Mouse (Mus musculus): Measurements from ENCODE around the gene Limch1.

GRCm38 (mm10) chr5:66739376-66739775, 6.3 kb upstream of the Limch1 start:
- no peak for TF ChIP-seq CTCF (IDR thresholded peaks at IDR 0.05; ENCODE audit: borderline replicate concordance, insufficient read depth, low read length)
- TF ChIP-seq POLR2A (IDR thresholded peaks at IDR 0.05; ENCODE audit: low read depth, low read length), result no peak
